Mouse (Mus musculus) heart, embryonic 11.5 days (tissue): ENCODE data around the gene Akap11. TPM values are rescaled to one million over a fixed set of nuclear protein-coding genes. Genes with fewer than 3 reads are reported as not detected.
"Not testable (repeated sequence)": the region's sequence is repeated elsewhere in the genome, so short reads cannot be mapped to it uniquely, and the experiment has no call there.

ENCODE experiments used
- ATAC-seq: fragments of 200-750 bp; cut with Nextera tagmentation; replicated peaks from 2 replicates; pipeline ENCODE4 v1.8.0; 2017; ENCODE audit warnings: moderate library complexity; ENCODE audit not compliant: insufficient number of reproducible peaks, low FRiP score, low TSS enrichment
- H3K27ac ChIP-seq: fragments of 300-500 bp; sonication (generic); 2 replicates; pipeline ENCODE4 v1.5.1; 2014; ENCODE audit warnings: mild to moderate bottlenecking, low read depth, low read length
- H3K27me3 ChIP-seq: fragments of 300-500 bp; sonication (generic); 2 replicates; pipeline ENCODE4 v1.6.1; 2014; ENCODE audit warnings: mild to moderate bottlenecking, low read length, mixed read lengths; ENCODE audit not compliant: control insufficient read depth, insufficient read depth
- H3K36me3 ChIP-seq: fragments of 300-500 bp; sonication (generic); 2 replicates; pipeline ENCODE4 v1.6.1; 2014; ENCODE audit warnings: mild to moderate bottlenecking, low read length, moderate library complexity, mixed read lengths; ENCODE audit not compliant: control insufficient read depth, insufficient read depth
- H3K4me1 ChIP-seq: fragments of 300-500 bp; sonication (generic); 2 replicates; pipeline ENCODE4 v1.6.1; 2014; ENCODE audit warnings: low read length; ENCODE audit not compliant: control insufficient read depth, insufficient read depth
- H3K4me2 ChIP-seq: fragments of 300-500 bp; sonication (generic); 2 replicates; pipeline ENCODE4 v1.6.1; 2014; ENCODE audit warnings: mild to moderate bottlenecking, moderate library complexity
- H3K4me3 ChIP-seq: fragments of 300-500 bp; sonication (generic); 2 replicates; pipeline ENCODE4 v1.5.1; 2014; ENCODE audit warnings: low read depth, low read length
- H3K9ac ChIP-seq: fragments of 300-500 bp; sonication (generic); 2 replicates; pipeline ENCODE4 v1.6.1; 2014; ENCODE audit warnings: mild to moderate bottlenecking, low read depth, low read length, moderate library complexity
- H3K9me3 ChIP-seq: fragments of 300-500 bp; sonication (generic); replicated peaks from 2 replicates; pipeline ENCODE4 v1.6.1; 2016; ENCODE audit warnings: low read length; ENCODE audit not compliant: control insufficient read depth
- WGBS: fragments of 180-500 bp; shearing (Covaris S2); extraction: QIAGEN DNeasy Blood & Tissue Kit; methylation state at CpG from one replicate; pipeline ENCODE4 v1.1.7; 2014; ENCODE audit not compliant: insufficient replicate concordance; 5-methylcytosine and 5-hydroxymethylcytosine counted together
- polyA plus RNA-seq: library from polyadenylated mRNA; unstranded; fragments of >200 nt; fragmentation: Nextera tagmentation; extraction: Ambion mirVana; gene quantifications from 2 replicates; pipeline ENCODE4 v1.2.1, GENCODE M21; 2014

Gene Akap11
- polyA plus RNA-seq, 1 experiment from 2014 or later = 12.7 TPM

DNA sequence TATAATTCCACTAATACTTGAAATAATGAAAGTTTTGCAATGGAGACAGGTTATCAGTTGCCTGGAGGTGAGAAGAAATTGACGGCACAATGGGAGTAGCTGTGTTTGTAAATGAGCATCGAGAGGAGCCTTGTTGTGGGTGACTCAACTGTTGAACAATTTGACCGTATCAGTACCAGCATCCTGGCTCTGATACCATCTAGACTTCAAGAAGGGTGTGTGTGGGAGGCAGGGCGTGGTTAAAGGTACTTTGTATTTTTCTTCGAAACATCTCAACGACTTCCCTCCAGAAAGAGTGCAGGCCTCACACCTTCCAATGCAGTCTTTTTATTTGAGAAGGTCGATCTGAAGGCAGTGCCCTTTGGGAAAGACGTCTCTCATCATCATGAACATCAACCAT is 22.4 kb upstream of the Akap11 start:
- ATAC-seq = no peak
- no peaks in the 10 kb centered on the region for H3K27me3 ChIP-seq
- H3K4me1 ChIP-seq = no peaks in the 10 kb centered on the region
- H3K9ac ChIP-seq = no peak overlapping the region
- no peaks in the 10 kb centered on the region for H3K36me3 ChIP-seq
- H3K4me3 ChIP-seq = no peak overlapping the region
- no peak overlapping the region for H3K27ac ChIP-seq
- H3K4me2 ChIP-seq = no peak overlapping the region
- 79% methylated on average over 8 of the region's 8 CpGs for WGBS
- H3K9me3 ChIP-seq = no peaks in the 10 kb centered on the region

DNA sequence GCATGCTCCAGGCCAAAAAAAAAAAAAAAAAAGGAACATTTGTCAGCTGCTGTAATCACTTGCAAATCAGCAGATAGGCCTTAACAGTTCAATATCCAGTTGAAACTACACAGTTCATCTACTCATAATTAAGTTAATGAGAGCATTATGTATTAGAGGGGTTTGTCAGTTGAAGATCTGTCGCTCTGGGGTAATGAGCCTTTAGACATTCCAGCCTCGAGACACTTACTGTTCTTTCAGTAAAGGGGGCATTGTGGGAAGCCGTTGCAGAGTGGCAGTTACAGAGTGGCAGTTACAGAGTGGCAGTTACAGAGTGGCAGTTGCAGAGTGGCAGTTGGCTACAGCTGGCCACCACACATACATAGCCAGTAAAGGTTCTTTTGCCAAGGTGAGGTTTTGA is 18.2 kb upstream of the Akap11 start:
- not testable (repeated sequence) for H3K36me3 ChIP-seq, H3K27me3 ChIP-seq, H3K27ac ChIP-seq, H3K9me3 ChIP-seq, H3K4me1 ChIP-seq, H3K9ac ChIP-seq, H3K4me2 ChIP-seq, ATAC-seq, H3K4me3 ChIP-seq
- 81% methylated on average over 3 of the region's 3 CpGs for WGBS

DNA sequence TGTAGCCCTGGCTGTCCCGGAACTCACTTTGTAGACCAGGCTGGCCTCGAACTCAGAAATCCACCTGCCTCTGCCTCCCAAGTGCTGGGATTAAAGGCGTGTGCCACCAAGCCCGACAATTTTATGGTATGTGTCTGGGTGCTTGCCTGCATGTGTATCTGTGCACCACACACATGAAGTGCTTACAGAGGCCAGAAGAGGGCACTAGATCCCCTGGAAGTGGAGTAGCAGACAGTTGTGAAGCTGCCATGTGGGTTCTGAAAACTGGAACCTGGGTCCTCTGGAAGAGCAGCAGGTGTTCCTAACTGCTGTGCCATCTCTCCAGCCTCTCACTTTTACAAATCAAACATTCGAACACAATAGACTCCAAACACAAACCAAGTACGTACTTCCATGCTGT is 17.1 kb upstream of the Akap11 start:
- H3K27me3 ChIP-seq = no peaks in the 10 kb centered on the region
- no peak overlapping the region for H3K27ac ChIP-seq
- no peak overlapping the region for H3K4me2 ChIP-seq
- 87% methylated on average over 6 of the region's 6 CpGs for WGBS
- H3K4me3 ChIP-seq = no peak overlapping the region
- H3K9me3 ChIP-seq = no peaks in the 10 kb centered on the region
- ATAC-seq = no peak
- peaks cover 7% of the 10 kb centered on the region; the same call in 1 of the 2 replicates for H3K4me1 ChIP-seq
- no peaks in the 10 kb centered on the region for H3K36me3 ChIP-seq
- H3K9ac ChIP-seq = no peak overlapping the region

DNA sequence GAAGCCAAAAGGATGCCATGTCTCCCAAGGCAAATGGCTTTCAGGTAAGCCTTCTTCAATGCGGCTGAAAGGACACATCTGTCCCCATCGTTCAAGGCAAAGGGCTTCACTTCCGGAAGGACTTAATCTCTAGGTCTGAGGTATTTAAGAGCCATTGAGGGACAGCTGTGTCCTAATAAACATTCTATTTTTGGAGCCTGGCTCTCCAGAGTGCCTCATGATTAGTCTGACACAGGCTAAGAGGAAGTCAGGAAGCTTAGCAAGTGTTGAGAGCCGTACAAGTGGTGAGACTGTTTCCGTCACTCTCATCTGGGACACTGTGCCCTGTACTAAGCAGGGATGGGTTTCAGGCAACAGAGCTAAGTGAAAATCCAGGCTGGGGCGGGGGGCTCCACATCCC is 12.2 kb upstream of the Akap11 start:
- Histone ChIP-seq H3K9ac (0 out of 2 replicates have a peak overlapping the region, but pooled peaks have one; percentile 10), H3K4me3 (no peak overlapping the region), H3K27ac (peak overlapping the region; percentile 83), H3K4me2 (peak overlapping the region; percentile 29), H3K27me3 (no peaks in the 10 kb centered on the region), H3K36me3 (no peaks in the 10 kb centered on the region), H3K4me1 (peaks cover 8% of the 10 kb centered on the region; the same call in 1 of the 2 replicates), H3K9me3 (no peaks in the 10 kb centered on the region)
- ATAC-seq = peak; percentile 81
- WGBS = 26% methylated on average over 6 of the region's 6 CpGs

DNA sequence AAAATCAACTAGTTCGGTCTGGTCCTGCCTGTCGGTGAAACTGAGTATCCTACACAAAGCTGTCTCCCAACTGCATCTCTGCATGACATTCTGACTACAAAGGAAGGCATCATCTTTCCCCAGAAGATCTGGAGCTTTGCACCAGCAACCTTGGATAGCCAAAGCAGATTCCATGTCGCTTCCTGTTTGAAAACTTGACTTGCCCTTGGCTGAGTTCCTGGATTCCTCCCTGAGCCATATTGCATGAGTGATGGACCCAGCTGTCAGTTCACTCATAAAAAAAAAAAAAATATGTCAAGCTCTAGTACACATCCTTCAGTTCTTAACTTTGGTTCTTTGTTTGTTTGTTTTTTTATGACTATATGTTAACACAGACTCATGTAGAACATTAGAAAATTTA is 4.7 kb upstream of the Akap11 start:
- 74% methylated on average over 3 of the region's 3 CpGs for WGBS
- Histone ChIP-seq H3K4me2 (no peak overlapping the region), H3K4me1 (no peaks in the 10 kb centered on the region), H3K9me3 (no peaks in the 10 kb centered on the region), H3K4me3 (no peak overlapping the region), H3K36me3 (no peaks in the 10 kb centered on the region), H3K27ac (no peak overlapping the region), H3K9ac (no peak overlapping the region), H3K27me3 (no peaks in the 10 kb centered on the region)
- ATAC-seq = no peak

DNA sequence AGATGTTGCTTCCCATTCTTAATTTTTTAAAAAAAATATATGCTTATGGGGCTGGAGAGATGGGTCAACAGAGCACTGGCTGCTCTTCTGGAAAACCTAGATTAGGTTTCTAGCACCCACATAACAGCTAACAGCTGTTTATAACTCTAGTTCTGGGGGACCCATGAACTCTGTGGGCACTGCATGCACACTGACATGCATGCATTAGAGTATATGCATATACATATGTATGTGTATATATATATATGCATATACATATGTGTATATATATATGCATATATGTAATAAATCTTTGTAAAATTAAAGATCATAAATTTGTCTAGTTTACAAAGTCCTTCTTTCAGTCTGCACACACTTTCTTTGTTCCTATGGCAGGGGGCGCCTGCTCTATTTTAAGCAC is 3.2 kb upstream of the Akap11 start:
- no peak for ATAC-seq
- 81% methylated on average over 1 of the region's 1 CpGs for WGBS
- no peak overlapping the region for H3K9ac ChIP-seq

DNA sequence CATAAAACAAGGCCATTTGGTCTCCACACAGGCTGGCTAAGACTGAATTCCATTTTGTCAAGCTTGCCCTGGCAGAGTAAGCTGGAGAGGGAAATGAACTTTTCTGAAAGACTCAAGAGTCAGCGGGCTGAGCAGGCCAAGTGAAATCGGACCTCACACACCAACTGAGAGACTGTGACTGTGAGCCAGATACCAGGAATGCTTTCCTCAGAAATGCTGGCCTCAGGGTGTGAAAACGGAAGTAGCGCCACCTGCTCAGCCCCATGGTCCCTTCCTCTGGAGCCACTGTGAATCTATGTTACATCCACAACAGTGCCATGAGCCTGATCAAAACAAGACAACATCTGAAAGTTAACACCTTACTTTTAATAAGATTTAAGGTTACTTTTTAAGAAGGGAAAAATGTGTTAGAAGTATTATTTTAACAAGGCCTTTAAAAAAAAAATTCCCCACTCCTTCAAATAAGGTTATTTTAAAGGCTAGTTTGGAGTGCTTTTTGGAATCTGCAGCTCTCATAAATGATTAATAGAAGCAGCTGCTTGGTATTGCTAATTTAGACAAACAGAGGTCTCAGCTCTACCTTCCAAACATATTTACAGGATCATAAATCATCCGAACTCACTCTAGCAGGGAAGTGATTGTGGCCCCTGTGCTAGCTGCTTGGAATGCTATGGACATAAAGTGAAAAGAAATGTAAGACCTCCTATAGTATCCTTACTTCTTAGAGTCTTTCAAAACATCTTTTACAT is 2.1 kb upstream of the Akap11 start:
- no peak overlapping the region for H3K4me2 ChIP-seq
- no peak for ATAC-seq
- WGBS = 32% methylated on average over 5 of the region's 5 CpGs
- no peaks in the 10 kb centered on the region for H3K36me3 ChIP-seq
- no peak overlapping the region for H3K27ac ChIP-seq
- H3K27me3 ChIP-seq = no peaks in the 10 kb centered on the region
- H3K4me3 ChIP-seq = no peak overlapping the region
- H3K4me1 ChIP-seq = 0 out of 2 replicates have a peak, but pooled peaks cover 5% of the 10 kb centered on the region
- no peak overlapping the region for H3K9ac ChIP-seq
- no peaks in the 10 kb centered on the region for H3K9me3 ChIP-seq

More for the DNA sequence above, 3.2 kb upstream of the Akap11 start:
- Histone ChIP-seq H3K4me1 (0 out of 2 replicates have a peak, but pooled peaks cover 2% of the 10 kb centered on the region), H3K27ac (no peak overlapping the region), H3K9me3 (no peaks in the 10 kb centered on the region), H3K36me3 (no peaks in the 10 kb centered on the region), H3K27me3 (no peaks in the 10 kb centered on the region), H3K4me3 (no peak overlapping the region), H3K4me2 (no peak overlapping the region)

DNA sequence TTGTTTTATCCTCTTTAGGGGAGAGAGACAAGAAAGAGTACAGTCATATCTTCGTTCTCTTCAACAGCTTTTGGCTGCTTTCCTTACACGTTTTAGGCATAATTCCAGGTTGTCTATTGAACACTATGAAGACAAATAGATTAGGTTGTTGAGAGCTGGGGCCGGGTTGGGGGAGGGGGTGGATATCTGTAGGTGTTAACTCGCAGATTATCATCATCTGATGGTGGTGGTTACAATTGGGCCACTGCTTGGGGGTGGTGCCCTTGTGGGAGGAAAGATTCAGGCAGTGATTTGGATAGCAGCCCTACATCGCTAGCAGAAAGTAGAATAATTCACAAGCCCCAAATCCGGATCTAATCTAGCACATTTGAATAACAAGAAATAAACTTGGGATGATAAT is 943 bp upstream of the Akap11 start:
- no peak overlapping the region for H3K27ac ChIP-seq
- no peak overlapping the region; the same call in 1 of the 2 replicates for H3K9ac ChIP-seq

DNA sequence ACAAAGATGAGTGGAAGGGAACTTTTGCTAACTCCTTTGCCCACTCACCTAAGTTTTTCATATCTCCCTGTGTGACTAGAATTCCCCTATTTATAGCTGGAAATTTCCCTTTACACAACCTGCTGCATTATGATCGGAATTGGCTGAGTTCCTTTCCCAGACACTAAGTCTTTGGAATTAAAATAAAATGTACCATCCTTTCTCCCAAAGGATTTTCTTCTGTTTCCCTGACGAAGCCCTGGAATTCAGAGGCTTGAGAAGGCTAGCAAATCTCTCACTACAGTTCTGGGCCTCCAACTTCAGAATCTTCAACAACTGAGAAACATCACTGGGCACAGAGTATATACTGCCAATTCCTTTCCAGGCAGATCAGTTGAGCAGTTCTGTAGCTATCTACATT is 1.2 kb downstream of the Akap11 start:
- Histone ChIP-seq H3K4me1 (peaks cover 21% of the 10 kb centered on the region), H3K4me3 (peak overlapping the region; percentile 91), H3K36me3 (no peaks in the 10 kb centered on the region), H3K4me2 (peak overlapping the region; percentile 70), H3K27ac (no peak overlapping the region), H3K9ac (peak overlapping the region; percentile 95), H3K9me3 (no peaks in the 10 kb centered on the region), H3K27me3 (no peaks in the 10 kb centered on the region)
- no peak for ATAC-seq
- WGBS = 43% methylated on average over 2 of the region's 2 CpGs

More for the DNA sequence above, 943 bp upstream of the Akap11 start:
- Histone ChIP-seq H3K4me1 (peaks cover 8% of the 10 kb centered on the region), H3K27me3 (no peaks in the 10 kb centered on the region), H3K9me3 (no peaks in the 10 kb centered on the region), H3K36me3 (no peaks in the 10 kb centered on the region), H3K4me3 (no peak overlapping the region; the same call in 1 of the 2 replicates), H3K4me2 (peak overlapping the region; percentile 70)
- no peak for ATAC-seq
- WGBS = 44% methylated on average over 6 of the region's 6 CpGs
